ENCODE assay signal across 13 mouse cellular contexts in the genomic region with DNA sequence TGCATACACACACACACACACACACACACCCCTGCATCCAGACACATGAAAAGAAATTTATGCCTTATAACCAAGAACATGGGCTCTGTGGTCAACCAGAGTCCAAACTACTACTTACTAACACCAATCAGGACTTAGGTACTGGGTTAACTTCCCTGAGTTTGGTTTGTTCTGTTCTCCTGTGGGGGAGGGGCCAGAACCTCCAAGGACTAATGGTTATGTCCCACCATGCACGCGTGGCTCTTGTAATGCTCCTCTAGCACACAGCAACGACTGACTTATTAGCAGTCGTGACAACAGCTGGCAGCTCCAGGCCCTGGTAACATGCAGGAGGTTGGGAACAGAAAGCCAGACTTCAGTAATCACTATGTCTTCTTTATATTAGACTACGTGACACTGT. TPM values are rescaled to one million over a fixed set of nuclear protein-coding genes. Genes with fewer than 3 reads are reported as not detected.
DNase-seq lines count a peak whose midpoint lies in the region; ATAC-seq lines count a peak whose summit lies in the region.
"Had no signal": no experiment of that assay in that cellular context is flagged by ENCODE, and none has a peak within 500 bp of the region (broad histone marks: within the 10 kb centered on the region; RNA-seq: fewer than 3 reads in every experiment).

No protein-coding gene starts in this region.

- peaks cover 10% of the 10 kb centered on the region; the same call in 1 of the 2 replicates for H3K4me1 ChIP-seq in embryonic facial prominence, embryonic 12.5 days
- peaks cover 27% of the 10 kb centered on the region for H3K4me1 ChIP-seq in embryonic facial prominence, embryonic 10.5 days
- peaks cover 19% of the 10 kb centered on the region for H3K4me1 ChIP-seq in midbrain, embryonic 13.5 days (replicated peaks)
- H3K4me1 ChIP-seq in midbrain, embryonic 10.5 days, result peaks cover 22% of the 10 kb centered on the region
- peaks cover 16% of the 10 kb centered on the region for H3K4me1 ChIP-seq in hindbrain, embryonic 14.5 days (replicated peaks; ENCODE audit: control insufficient read depth, insufficient read depth, low read length)
- peaks cover 7% of the 10 kb centered on the region; the same call in 1 of the 2 replicates for H3K4me1 ChIP-seq in neural tube, embryonic 14.5 days (ENCODE audit: control insufficient read depth, insufficient read depth, low read length)
- H3K4me1 ChIP-seq: liver, embryonic 15.5 days had no signal

- no peaks in the 10 kb centered on the region for H3K36me3 ChIP-seq in embryonic facial prominence, embryonic 12.5 days
- H3K36me3 ChIP-seq in embryonic facial prominence, embryonic 10.5 days (replicated peaks), result no peaks in the 10 kb centered on the region
- H3K36me3 ChIP-seq in midbrain, embryonic 13.5 days, result no peaks in the 10 kb centered on the region
- no peaks in the 10 kb centered on the region for H3K36me3 ChIP-seq in midbrain, embryonic 10.5 days
- H3K36me3 ChIP-seq in hindbrain, embryonic 14.5 days (replicated peaks; ENCODE audit: control insufficient read depth, insufficient read depth), result no peaks in the 10 kb centered on the region
- H3K36me3 ChIP-seq in neural tube, embryonic 14.5 days (ENCODE audit: control insufficient read depth, insufficient read depth, low read length), result no peaks in the 10 kb centered on the region
- H3K36me3 ChIP-seq: liver, embryonic 15.5 days had no signal

- DNase-seq in embryonic facial prominence, embryonic 10.5 days (ENCODE audit: low spot score), result no peak
- DNase-seq in midbrain, embryonic 10.5 days (ENCODE audit: low spot score), result no peak
- no peak for DNase-seq in hindbrain, embryonic 14.5 days (ENCODE audit: low spot score)
- DNase-seq in liver, result no peak
- DNase-seq: kidney, adult 9 months; spleen, adult 18-20 months had no signal

- peak overlapping the region; percentile 96; the same call in 1 of the 2 replicates for H3K4me2 ChIP-seq in embryonic facial prominence, embryonic 12.5 days (replicated peaks)
- peak overlapping the region; percentile 89 for H3K4me2 ChIP-seq in midbrain, embryonic 13.5 days (replicated peaks)
- H3K4me2 ChIP-seq in hindbrain, embryonic 14.5 days (replicated peaks), result peak overlapping the region; percentile 85
- H3K4me2 ChIP-seq in neural tube, embryonic 14.5 days (ENCODE audit: low read depth, low read length), result peak overlapping the region; percentile 51
- H3K4me2 ChIP-seq: liver, embryonic 15.5 days had no signal

- no peak for ATAC-seq in embryonic facial prominence, embryonic 12.5 days (ENCODE audit: insufficient number of reproducible peaks, insufficient read depth, low FRiP score, low TSS enrichment)
- ATAC-seq in midbrain, embryonic 13.5 days, result no peak
- no peak for ATAC-seq in hindbrain, embryonic 14.5 days (ENCODE audit: low FRiP score)
- ATAC-seq in neural tube, embryonic 14.5 days (ENCODE audit: low read depth), result no peak
- ATAC-seq in erythroid progenitor cell, adult 5-6 weeks (replicated peaks; ENCODE audit: low FRiP score, poor library complexity, severe bottlenecking), result no peak

- no peak overlapping the region for H3K27ac ChIP-seq in embryonic facial prominence, embryonic 12.5 days
- no peak overlapping the region for H3K27ac ChIP-seq in embryonic facial prominence, embryonic 10.5 days (replicated peaks)
- no peak overlapping the region for H3K27ac ChIP-seq in midbrain, embryonic 13.5 days
- no peak overlapping the region for H3K27ac ChIP-seq in midbrain, embryonic 10.5 days (replicated peaks)
- H3K27ac ChIP-seq in hindbrain, embryonic 14.5 days, result no peak overlapping the region
- H3K27ac ChIP-seq in neural tube, embryonic 14.5 days (ENCODE audit: low read depth, low read length), result no peak overlapping the region
- H3K27ac ChIP-seq: liver, embryonic 15.5 days had no signal

- no peaks in the 10 kb centered on the region for H3K9me3 ChIP-seq in embryonic facial prominence, embryonic 12.5 days
- H3K9me3 ChIP-seq in embryonic facial prominence, embryonic 10.5 days, result no peaks in the 10 kb centered on the region
- no peaks in the 10 kb centered on the region for H3K9me3 ChIP-seq in midbrain, embryonic 13.5 days
- no peaks in the 10 kb centered on the region for H3K9me3 ChIP-seq in midbrain, embryonic 10.5 days (replicated peaks)
- H3K9me3 ChIP-seq in hindbrain, embryonic 14.5 days (ENCODE audit: control insufficient read depth, low read length), result no peaks in the 10 kb centered on the region
- H3K9me3 ChIP-seq in neural tube, embryonic 14.5 days (ENCODE audit: control insufficient read depth, low read length), result no peaks in the 10 kb centered on the region
- H3K9me3 ChIP-seq: liver, embryonic 15.5 days had no signal

- H3K27me3 ChIP-seq in embryonic facial prominence, embryonic 12.5 days, result peaks cover 35% of the 10 kb centered on the region
- H3K27me3 ChIP-seq in embryonic facial prominence, embryonic 10.5 days (replicated peaks; ENCODE audit: low read depth, poor library complexity, severe bottlenecking), result peaks cover 59% of the 10 kb centered on the region
- H3K27me3 ChIP-seq in midbrain, embryonic 13.5 days, result peaks cover 29% of the 10 kb centered on the region
- peaks cover 45% of the 10 kb centered on the region for H3K27me3 ChIP-seq in midbrain, embryonic 10.5 days (ENCODE audit: low read depth, poor library complexity, severe bottlenecking)
- H3K27me3 ChIP-seq in hindbrain, embryonic 14.5 days (ENCODE audit: control insufficient read depth, insufficient read depth, low read length), result peaks cover 14% of the 10 kb centered on the region; the same call in 1 of the 2 replicates
- H3K27me3 ChIP-seq in neural tube, embryonic 14.5 days (ENCODE audit: control insufficient read depth, insufficient read depth, low read length), result no peaks in the 10 kb centered on the region

- no peak overlapping the region for H3K4me3 ChIP-seq in embryonic facial prominence, embryonic 12.5 days
- H3K4me3 ChIP-seq in embryonic facial prominence, embryonic 10.5 days, result no peak overlapping the region
- H3K4me3 ChIP-seq in midbrain, embryonic 13.5 days (replicated peaks), result peak overlapping the region; percentile 75
- no peak overlapping the region for H3K4me3 ChIP-seq in midbrain, embryonic 10.5 days
- peak overlapping the region; percentile 60 for H3K4me3 ChIP-seq in hindbrain, embryonic 14.5 days (replicated peaks; ENCODE audit: low read length)
- H3K4me3 ChIP-seq in neural tube, embryonic 14.5 days (ENCODE audit: low read depth, low read length), result peak overlapping the region; percentile 54
- H3K4me3 ChIP-seq: liver, embryonic 15.5 days had no signal

- 60% methylated on average over 5 of the region's 5 CpGs for WGBS in embryonic facial prominence, embryonic 12.5 days
- WGBS in embryonic facial prominence, embryonic 10.5 days, result 69% methylated on average over 5 of the region's 5 CpGs
- whole genome bisulfite sequencing in midbrain, embryonic 13.5 days, result 55% methylated on average over 5 of the region's 5 CpGs
- WGBS in midbrain, embryonic 10.5 days, result 76% methylated on average over 5 of the region's 5 CpGs
- 44% methylated on average over 5 of the region's 5 CpGs for WGBS in hindbrain, embryonic 14.5 days
- 39% methylated on average over 5 of the region's 5 CpGs for WGBS in neural tube, embryonic 14.5 days

- no peak overlapping the region for H3K9ac ChIP-seq in embryonic facial prominence, embryonic 12.5 days
- no peak overlapping the region for H3K9ac ChIP-seq in midbrain, embryonic 13.5 days (replicated peaks)
- H3K9ac ChIP-seq in hindbrain, embryonic 14.5 days, result peak overlapping the region; percentile 79; the same call in 1 of the 2 replicates
- H3K9ac ChIP-seq in neural tube, embryonic 14.5 days (replicated peaks; ENCODE audit: low read depth, low read length), result no peak overlapping the region
- H3K9ac ChIP-seq: liver, embryonic 15.5 days had no signal

RNA-seq across cellular contexts. Expression of a gene that starts 3.1 kb away (rescaled TPM):
- polyA plus RNA-seq in embryonic facial prominence, embryonic 12.5 days (2016; fragmentation: Nextera tagmentation; extraction: Ambion mirVana), result 3.4 and 4.3 TPM in 2 replicates
- 0.85 and 1.7 TPM in 2 replicates for polyA plus RNA-seq in embryonic facial prominence, embryonic 10.5 days (2016; fragmentation: Nextera tagmentation; extraction: Ambion mirVana)
- polyA plus RNA-seq in midbrain, embryonic 13.5 days (2015; fragmentation: Nextera tagmentation; extraction: Ambion mirVana), result 4.0 and 5.1 TPM in 2 replicates
- polyA plus RNA-seq in midbrain, embryonic 10.5 days (2016; fragmentation: Nextera tagmentation; extraction: Ambion mirVana), result 1.2 and 1.3 TPM in 2 replicates
- polyA plus RNA-seq in hindbrain, embryonic 14.5 days (2014; fragmentation: Nextera tagmentation; extraction: Ambion mirVana), result 7.5 and 11.5 TPM in 2 replicates
- 12.7 and 15.4 TPM in 2 replicates for polyA plus RNA-seq in neural tube, embryonic 14.5 days (2014; fragmentation: Nextera tagmentation; extraction: Ambion mirVana)
- total RNA-seq in erythroid progenitor cell, adult 5-6 weeks (2015; ENCODE audit: low replicate concordance), result not detected in 2 replicates
- total RNA-seq in erythroid progenitor cell, adult 5-6 weeks (2017; ENCODE audit: low replicate concordance), result not detected in 2 replicates
- total RNA-seq: megakaryocyte-erythroid progenitor cell, adult 5-6 weeks; MEL had no signal

Comparison
In these comparisons a context has a peak if more than half of its experiments do, and no peak if none do; other contexts are left out.
1. H3K4me3 ChIP-seq: peak in midbrain, embryonic 13.5 days (single experiment), hindbrain, embryonic 14.5 days (single experiment) and neural tube, embryonic 14.5 days (single experiment); none in embryonic facial prominence, embryonic 12.5 days (single experiment), embryonic facial prominence, embryonic 10.5 days (single experiment) and midbrain, embryonic 10.5 days (single experiment).
2. Peak in every context shown above with its lines, with median percentiles within 50 percentile points of each other: H3K4me2 ChIP-seq.